Mouse (Mus musculus): ENCODE measurements at regions not wholly inside any gene's neighbourhood (a gene's known extent, or its start where the extent isn't known, plus 50 kb on each side); places are given as distances from the start of the nearest gene placed in this dataset.

- TF ChIP-seq POLR2A (IDR thresholded peaks at IDR 0.05; ENCODE audit: insufficient read depth, low read depth, low read length) (no peak), CTCF (IDR thresholded peaks at IDR 0.05) (no peak), EP300 (IDR thresholded peaks at IDR 0.05; ENCODE audit: insufficient read depth, low read depth, low read length) (no peak)
Measured at GRCm38 (mm10) chr2:77336810-77337209, 56.4 kb upstream of the Sestd1 start.
